Mouse (Mus musculus) liver, embryonic 14.5 days (tissue): Measurements from ENCODE around the gene Acaa1b. TPM values are rescaled to one million over a fixed set of nuclear protein-coding genes. Genes with fewer than 3 reads are reported as not detected.

ENCODE experiments used
- ATAC-seq: fragments of 200-750 bp; cut with Nextera tagmentation; 2 replicates; pipeline ENCODE4 v1.8.0; 2017; ENCODE audit warnings: moderate number of reproducible peaks, mild to moderate bottlenecking, moderate library complexity; ENCODE audit not compliant: insufficient read depth
- DNase-seq, 3 experiments: peaks; one replicate each; pipeline ENCODE4 v3.0.0-alpha.2; 2012 to 2013; ENCODE audit warnings: low read depth in 3 of 3, low spot score in 3 of 3
- H3K27ac ChIP-seq: fragments of 300-500 bp; sonication (generic); 2 replicates; pipeline ENCODE4 v1.5.1; 2014; ENCODE audit warnings: moderate library complexity, mild to moderate bottlenecking, control low read depth, inconsistent platforms
- H3K27me3 ChIP-seq: fragments of 300-500 bp; sonication (generic); 2 replicates; pipeline ENCODE4 v1.6.1; 2014; ENCODE audit warnings: mild to moderate bottlenecking, low read length, moderate library complexity; ENCODE audit not compliant: control insufficient read depth, insufficient read depth
- H3K36me3 ChIP-seq: fragments of 300-500 bp; sonication (generic); replicated peaks from 2 replicates; pipeline ENCODE4 v1.6.1; 2014; ENCODE audit warnings: low read depth; ENCODE audit not compliant: control insufficient read depth, insufficient read depth
- H3K4me1 ChIP-seq, 2 experiments: fragments of 200-500 bp in 1 of 2; fragments of 300-500 bp in 1 of 2; sonication (generic) in 1 of 2; replicated peaks; 2 replicates each; pipeline ENCODE4 v1.6.1; 2012 to 2014; ENCODE audit warnings: antibody characterized with exemption in 1 of 2, inconsistent platforms in 1 of 2, low read length in 1 of 2; ENCODE audit not compliant: control insufficient read depth in 2 of 2, insufficient read depth in 2 of 2
- H3K4me2 ChIP-seq: fragments of 300-500 bp; sonication (generic); 2 replicates; pipeline ENCODE4 v1.6.1; 2014; ENCODE audit warnings: low read depth, mild to moderate bottlenecking, control low read depth, moderate library complexity
- H3K4me3 ChIP-seq, 2 experiments: fragments of 200-500 bp in 1 of 2; fragments of 300-500 bp in 1 of 2; sonication (generic) in 1 of 2; 2 replicates each; pipeline ENCODE4 v1.5.1; 2012 to 2014; ENCODE audit warnings: low read depth in 2 of 2, low read length in 2 of 2, mild to moderate bottlenecking in 2 of 2, control low read depth in 1 of 2, inconsistent platforms in 1 of 2, moderate library complexity in 1 of 2; ENCODE audit not compliant: insufficient read depth in 1 of 2
- H3K9ac ChIP-seq: fragments of 300-500 bp; sonication (generic); replicated peaks from 2 replicates; pipeline ENCODE4 v1.6.1; 2014; ENCODE audit warnings: mild to moderate bottlenecking, control low read depth, moderate library complexity
- H3K9me3 ChIP-seq: fragments of 300-500 bp; sonication (generic); 2 replicates; pipeline ENCODE4 v1.6.1; 2016; ENCODE audit warnings: low read length, mixed read lengths; ENCODE audit not compliant: control insufficient read depth
- CTCF ChIP-seq: IDR thresholded peaks from 2 replicates; pipeline ENCODE4 v1.5.1; 2016; ENCODE audit warnings: antibody characterized with exemption, low read depth, control low read depth
- EP300 ChIP-seq: IDR thresholded peaks from 2 replicates; pipeline ENCODE4 v1.6.1; 2016; ENCODE audit warnings: antibody characterized with exemption, low read depth
- WGBS: fragments of 180-500 bp; shearing (Covaris S2); extraction: QIAGEN DNeasy Blood & Tissue Kit; methylation state at CpG from one replicate; pipeline ENCODE4 v1.1.7; 2014; ENCODE audit not compliant: insufficient replicate concordance; 5-methylcytosine and 5-hydroxymethylcytosine counted together
- polyA plus RNA-seq, 2 experiments: library from polyadenylated mRNA; depleted of rRNA in 1 of 2; stranded (reverse) in 1 of 2; unstranded in 1 of 2; fragments of >200 nt; fragmentation: Nextera tagmentation in 1 of 2; extraction: Ambion mirVana in 1 of 2; gene quantifications; 2 replicates each; pipeline versions ENCODE4 v1.2.1 to v1.2.3; 2012 to 2014

Gene Acaa1b
- polyA plus RNA-seq, 2 experiments = 4.2 to 7.0 TPM

DNA sequence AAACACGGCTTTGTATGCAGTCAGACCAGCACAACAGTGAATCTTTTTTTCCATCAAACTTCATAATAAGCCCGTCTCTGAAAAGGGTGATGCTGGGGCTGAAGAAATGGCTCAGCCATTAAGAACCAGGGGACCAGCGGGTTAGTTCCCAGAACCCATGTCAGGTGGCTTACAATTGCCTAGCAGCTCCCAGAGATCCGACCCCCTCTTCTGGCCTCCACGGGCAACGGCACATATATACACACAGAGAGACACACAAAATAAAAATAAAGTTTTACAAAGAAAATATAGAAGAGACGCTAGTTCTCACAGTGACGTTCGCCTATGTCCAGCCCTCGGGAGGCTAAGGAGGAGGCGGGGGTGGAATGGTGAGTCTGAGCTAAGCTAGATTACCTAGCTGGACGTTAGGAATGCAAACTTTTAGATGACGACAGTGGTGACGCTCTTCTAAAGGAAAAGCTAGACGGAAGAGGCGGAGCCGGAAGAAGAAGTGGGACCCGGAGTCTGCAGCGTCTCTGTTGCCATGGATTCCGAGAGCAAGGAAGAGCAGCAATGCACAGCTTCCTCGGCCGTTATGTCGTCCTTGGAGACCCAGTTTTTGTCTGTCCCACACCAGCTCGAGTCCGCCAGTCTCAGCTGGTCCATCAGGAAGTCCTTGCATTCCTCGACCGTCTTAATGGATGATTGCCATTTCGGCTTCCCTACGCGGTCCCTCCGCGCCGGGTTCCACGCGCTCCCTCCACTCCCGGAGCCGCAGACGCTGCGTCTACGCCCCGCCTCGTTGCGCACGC, 54.7 kb downstream of the Acaa1b start, which contains the start of gene Dlec1:
TSS of gene Dlec1 (plus strand) at position 487 of the 791 bp plus-strand sequence.
- no peak within 1 kb of the TSS for H3K27ac ChIP-seq
- no peak for TF ChIP-seq EP300
- no peak for TF ChIP-seq CTCF
- WGBS = 3% methylated on average over 44 of the region's 44 CpGs

DNA sequence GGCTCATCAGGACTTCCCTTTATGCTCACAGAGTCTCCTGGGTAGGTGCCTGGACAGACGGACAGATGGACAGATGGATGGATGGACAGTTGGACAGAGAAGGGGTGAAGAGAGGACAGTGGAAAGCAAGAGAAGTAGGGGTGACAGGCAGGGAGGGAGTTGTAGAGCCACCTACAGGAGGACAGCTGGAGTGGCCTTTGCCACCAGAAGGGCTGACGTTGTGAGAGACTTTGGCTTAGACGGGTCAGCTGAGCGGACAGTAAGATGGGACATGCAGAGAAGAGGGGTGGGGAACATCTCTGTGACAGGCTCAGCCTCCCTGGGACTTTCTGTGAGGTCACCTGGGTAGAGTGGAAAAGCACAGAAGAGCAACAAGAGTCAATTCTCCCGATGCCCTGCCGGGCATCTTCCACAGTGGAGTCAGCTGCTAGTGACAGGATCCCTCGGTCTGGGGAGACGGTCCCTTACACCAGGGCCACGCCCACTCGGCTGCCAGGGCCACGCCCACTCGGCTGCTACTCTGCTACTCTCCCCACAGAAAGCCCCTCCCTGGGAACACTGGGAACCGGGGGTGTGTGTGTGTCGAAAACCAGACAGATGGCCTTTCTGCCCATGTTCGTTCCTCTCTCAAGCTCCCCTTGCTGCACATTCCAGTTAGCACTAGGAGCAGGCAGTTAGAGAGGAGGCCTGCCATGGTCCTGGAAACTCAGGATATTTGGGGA, 56.6 kb downstream of the Acaa1b start:
- no peak for ATAC-seq

More for the DNA sequence above, 54.7 kb downstream of the Acaa1b start, which contains the start of gene Dlec1:
- ATAC-seq = peak; percentile 76
- DNase-seq = peak; percentile 54 to 58 (median 54)
- Histone ChIP-seq H3K4me2 (peak within 1 kb of the TSS; percentile 70), H3K9ac (no peak within 1 kb of the TSS; the same call in 1 of the 2 replicates), H3K36me3 (no peaks in the 10 kb centered on the region), H3K4me1 (peaks cover 0 to 2% of the 10 kb centered on the region in 2 experiments; a peak in 1 of 4 replicates), H3K4me3 (peak within 1 kb of the TSS; percentile 57 to 92), H3K27me3 (no peaks in the 10 kb centered on the region; the same call in none of the 2 replicates), H3K9me3 (no peaks in the 10 kb centered on the region)

More for the DNA sequence above, 56.6 kb downstream of the Acaa1b start:
- DNase-seq = no peak
- H3K4me2 ChIP-seq = no peak overlapping the region
- no peaks in the 10 kb centered on the region; the same call in none of the 2 replicates for H3K27me3 ChIP-seq
- no peaks in the 10 kb centered on the region for H3K9me3 ChIP-seq
- H3K4me3 ChIP-seq = no peak overlapping the region
- no peak overlapping the region for H3K9ac ChIP-seq
- peaks cover 0 to 2% of the 10 kb centered on the region in 2 experiments; a peak in 1 of 4 replicates for H3K4me1 ChIP-seq
- WGBS = 16% methylated on average over 15 of the region's 15 CpGs
- H3K27ac ChIP-seq = no peak overlapping the region
- no peak for TF ChIP-seq EP300
- 0 out of 2 replicates have a peak, but pooled peaks have one; percentile 5 for TF ChIP-seq CTCF
- H3K36me3 ChIP-seq = no peaks in the 10 kb centered on the region

Other genes starting within 250 kb of the Acaa1b start
- gene Ctdspl, start 230.6 kb downstream of the Acaa1b start, polyA plus RNA-seq (2012; rRNA removed) = 3.3 and 3.6 TPM in 2 replicates
- gene Ctdspl, start 230.6 kb downstream of the Acaa1b start, polyA plus RNA-seq (2014; fragmentation: Nextera tagmentation; extraction: Ambion mirVana) = 2.3 and 3.2 TPM in 2 replicates
- gene Vill, start 104.3 kb downstream of the Acaa1b start, polyA plus RNA-seq (2012; rRNA removed) = 9.7 and 10.4 TPM in 2 replicates
- 7.4 and 8.4 TPM in 2 replicates for gene Vill, start 104.3 kb downstream of the Acaa1b start, polyA plus RNA-seq (2014; fragmentation: Nextera tagmentation; extraction: Ambion mirVana)
- 0.97 and 1.1 TPM in 2 replicates for gene Plcd1, start 63.6 kb downstream of the Acaa1b start, polyA plus RNA-seq (2012; rRNA removed)
- 0.95 and 1.2 TPM in 2 replicates for gene Plcd1, start 63.6 kb downstream of the Acaa1b start, polyA plus RNA-seq (2014; fragmentation: Nextera tagmentation; extraction: Ambion mirVana)
- gene Dlec1, start 54.6 kb downstream of the Acaa1b start, polyA plus RNA-seq (2012; rRNA removed) = 0.04 and 0.06 TPM in 2 replicates
- 0.04 TPM in 1 of 2 replicates, not detected in the other for gene Dlec1, start 54.6 kb downstream of the Acaa1b start, polyA plus RNA-seq (2014; fragmentation: Nextera tagmentation; extraction: Ambion mirVana)
- gene Gm47289, start 2.1 kb upstream of the Acaa1b start, polyA plus RNA-seq (2012; rRNA removed) = not detected in 2 replicates
- gene Gm47289, start 2.1 kb upstream of the Acaa1b start, polyA plus RNA-seq (2014; fragmentation: Nextera tagmentation; extraction: Ambion mirVana) = not detected in 2 replicates
- gene Slc22a13, start 52.0 kb upstream of the Acaa1b start, polyA plus RNA-seq (2012; rRNA removed) = 0.02 TPM in 2 replicates
- gene Slc22a13, start 52.0 kb upstream of the Acaa1b start, polyA plus RNA-seq (2014; fragmentation: Nextera tagmentation; extraction: Ambion mirVana) = not detected in 2 replicates
- 8.3 and 11.8 TPM in 2 replicates for gene Oxsr1, start 165.3 kb upstream of the Acaa1b start, polyA plus RNA-seq (2012; rRNA removed)
- gene Oxsr1, start 165.3 kb upstream of the Acaa1b start, polyA plus RNA-seq (2014; fragmentation: Nextera tagmentation; extraction: Ambion mirVana) = 4.9 and 6.3 TPM in 2 replicates
- gene Acaa1a, start 182.6 kb upstream of the Acaa1b start, polyA plus RNA-seq (2012; rRNA removed) = 26.6 and 27.3 TPM in 2 replicates
- 28.4 and 30.6 TPM in 2 replicates for gene Acaa1a, start 182.6 kb upstream of the Acaa1b start, polyA plus RNA-seq (2014; fragmentation: Nextera tagmentation; extraction: Ambion mirVana)
- 5.8 and 6.4 TPM in 2 replicates for gene Myd88, start 184.3 kb upstream of the Acaa1b start, polyA plus RNA-seq (2012; rRNA removed)
- 15.0 and 15.8 TPM in 2 replicates for gene Myd88, start 184.3 kb upstream of the Acaa1b start, polyA plus RNA-seq (2014; fragmentation: Nextera tagmentation; extraction: Ambion mirVana)
- gene Xylb, start 200.3 kb upstream of the Acaa1b start, polyA plus RNA-seq (2012; rRNA removed) = 3.3 and 4.8 TPM in 2 replicates
- 2.4 and 4.2 TPM in 2 replicates for gene Xylb, start 200.3 kb upstream of the Acaa1b start, polyA plus RNA-seq (2014; fragmentation: Nextera tagmentation; extraction: Ambion mirVana)
- gene Slc22a14, start 208.5 kb upstream of the Acaa1b start, polyA plus RNA-seq (2012; rRNA removed) = not detected in 2 replicates
- gene Slc22a14, start 208.5 kb upstream of the Acaa1b start, polyA plus RNA-seq (2014; fragmentation: Nextera tagmentation; extraction: Ambion mirVana) = not detected in 2 replicates
- gene Acvr2b, start 245.0 kb upstream of the Acaa1b start, polyA plus RNA-seq (2012; rRNA removed) = 0.62 and 0.69 TPM in 2 replicates
- gene Acvr2b, start 245.0 kb upstream of the Acaa1b start, polyA plus RNA-seq (2014; fragmentation: Nextera tagmentation; extraction: Ambion mirVana) = 1.5 and 2.3 TPM in 2 replicates